Mouse (Mus musculus) cerebellum, postnatal 14 days (tissue): ENCODE results near the gene Fbxo24.
"Not testable (repeated sequence)": the region's sequence is repeated elsewhere in the genome, so short reads cannot be mapped to it uniquely, and the experiment has no call there.

ENCODE experiments used
- DNase-seq, 2 experiments: peaks; one replicate each; pipeline ENCODE4 v3.0.0; 2021; ENCODE audit warnings: mixed read lengths in 2 of 2

Fbxo24 gene

GRCm38 (mm10) chr5:137641054-137641453, 12.3 kb upstream of the Fbxo24 start, which contains the start of gene Sap25:
TSS of gene Sap25 (plus strand) at chr5:137641334.
- DNase-seq, result no peak

GRCm38 (mm10) chr5:137639472-137639871, 10.7 kb upstream of the Fbxo24 start:
- DNase-seq, result no peak

GRCm38 (mm10) chr5:137633397-137634084, 4.7 kb upstream of the Fbxo24 start:
- no peak for DNase-seq

DNA sequence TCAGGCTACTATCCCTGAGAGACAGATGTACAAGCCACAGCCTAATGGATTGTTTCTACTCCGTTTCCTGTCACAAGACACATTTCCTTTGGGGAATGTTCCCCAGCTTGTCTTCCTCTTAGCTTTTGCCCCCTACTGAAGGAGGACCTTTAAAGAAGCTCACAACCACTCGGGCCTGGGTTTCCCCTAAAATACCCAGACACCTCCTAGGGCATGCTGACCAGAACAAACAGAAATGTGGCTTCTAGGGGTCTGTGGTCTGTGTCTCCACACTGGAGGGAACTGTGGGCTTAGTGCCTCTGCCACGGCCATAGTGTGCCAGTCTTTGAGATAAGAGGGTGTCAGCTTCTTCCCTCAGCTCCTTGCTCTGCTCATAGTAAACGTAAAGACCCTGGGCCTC, 2.8 kb upstream of the Fbxo24 start:
- no peak for DNase-seq

GRCm38 (mm10) chr5:137631171-137631570, 2.4 kb upstream of the Fbxo24 start:
- DNase-seq, result no peak

DNA sequence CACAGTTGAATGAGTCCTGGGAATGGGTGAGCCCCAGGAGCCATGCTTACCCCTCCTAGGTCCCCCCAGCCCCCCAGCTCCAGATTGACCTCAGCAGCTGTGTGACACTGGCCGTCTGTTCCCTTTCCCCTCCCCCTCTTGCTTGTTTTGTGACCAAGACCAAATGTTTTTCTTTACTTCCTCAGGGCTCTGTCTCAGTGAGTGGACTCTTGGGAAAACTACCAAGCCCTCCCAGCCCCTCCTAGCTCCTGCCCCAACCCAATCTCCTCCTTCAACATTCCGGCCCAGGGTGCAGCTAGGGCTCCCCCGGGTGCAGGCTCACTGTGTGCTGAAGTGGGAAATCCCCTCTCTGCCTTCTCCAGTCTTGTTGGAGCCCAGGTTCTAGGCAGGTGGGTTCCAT, 1.8 kb upstream of the Fbxo24 start:
- no peak for DNase-seq

GRCm38 (mm10) chr5:137629906-137630545, 1.2 kb upstream of the Fbxo24 start:
- DNase-seq, result no peak

- peak in 1 of 2 experiments; percentile 73 for DNase-seq
Measured at GRCm38 (mm10) chr5:137629306-137629721, 512 bp upstream of the Fbxo24 start.

- DNase-seq, result peak in 1 of 2 experiments; percentile 29
Measured at GRCm38 (mm10) chr5:137627991-137628390, 811 bp downstream of the Fbxo24 start.

- DNase-seq, result no peak
Measured at GRCm38 (mm10) chr5:137623937-137624530, 4.8 kb downstream of the Fbxo24 start.

DNA sequence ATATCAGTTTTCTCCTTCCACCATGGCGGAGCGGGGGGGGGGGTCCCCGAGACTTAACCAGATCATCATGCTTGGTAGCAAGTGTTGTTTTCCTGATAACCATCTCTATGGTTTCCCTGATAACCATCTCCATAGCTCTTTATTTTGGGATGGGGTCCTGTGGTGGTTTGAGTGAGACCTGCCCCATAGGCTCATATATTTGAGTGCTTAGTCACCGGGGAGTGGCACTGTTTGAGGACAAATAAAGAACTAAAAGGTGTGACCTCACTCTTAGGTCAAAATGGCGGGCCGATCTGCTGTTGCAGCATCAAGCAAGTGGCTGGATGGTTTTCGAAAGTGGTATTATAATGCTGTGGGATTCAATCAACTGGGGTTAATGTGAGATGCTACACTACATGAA, 13.5 kb downstream of the Fbxo24 start:
- no peak for DNase-seq

- not testable (repeated sequence) for DNase-seq
Measured at GRCm38 (mm10) chr5:137614921-137615320, 13.9 kb downstream of the Fbxo24 start.

GRCm38 (mm10) chr5:137613550-137613949, 15.3 kb downstream of the Fbxo24 start, which contains the start of gene Pcolce:
TSS of gene Pcolce (minus strand) at chr5:137613784.
- no peak for DNase-seq

DNA sequence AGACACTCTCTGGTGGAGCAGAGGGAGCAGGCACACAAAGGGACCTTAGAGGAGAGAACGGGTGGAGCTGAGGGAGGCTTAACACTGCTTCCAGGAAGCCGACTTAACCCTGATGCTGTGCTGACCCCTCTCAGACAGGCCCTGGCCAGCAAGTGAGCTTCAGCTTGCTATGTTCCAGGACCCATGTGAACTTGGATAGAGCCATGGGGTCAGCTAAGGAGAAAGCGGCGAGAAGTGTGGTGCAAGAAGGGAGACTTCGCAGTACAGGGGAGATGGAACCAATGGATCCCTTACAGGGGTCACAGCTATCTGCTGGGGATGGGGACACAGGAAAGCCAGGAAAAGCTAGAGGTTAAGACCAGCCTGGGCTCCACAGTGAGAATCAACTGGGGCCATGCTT, 15.7 kb downstream of the Fbxo24 start:
- no peak for DNase-seq

- no peak for DNase-seq
Measured at GRCm38 (mm10) chr5:137611245-137611602, 17.6 kb downstream of the Fbxo24 start.

- no peak for DNase-seq
Measured at GRCm38 (mm10) chr5:137610548-137611244, 18.1 kb downstream of the Fbxo24 start.

DNA sequence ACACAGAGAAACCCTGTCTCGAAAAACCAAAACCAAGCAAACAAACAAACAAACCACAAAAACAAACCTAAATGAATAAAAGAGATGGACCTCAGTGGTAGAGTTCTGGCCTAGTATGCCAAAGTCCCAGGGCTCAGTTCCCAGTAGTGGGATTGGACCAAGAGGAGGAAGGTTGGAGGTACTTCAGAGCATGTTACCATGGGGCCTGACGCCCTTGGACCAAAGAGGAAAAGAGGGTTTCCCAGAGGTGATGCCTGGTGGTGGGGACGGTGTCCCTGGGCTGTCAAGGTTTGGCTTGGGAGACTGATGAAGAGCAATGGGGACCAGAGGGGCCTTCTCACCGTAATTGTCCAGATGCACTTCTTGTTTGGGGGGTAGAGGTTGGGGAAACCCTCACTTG, 18.7 kb downstream of the Fbxo24 start:
- DNase-seq, result no peak

DNA sequence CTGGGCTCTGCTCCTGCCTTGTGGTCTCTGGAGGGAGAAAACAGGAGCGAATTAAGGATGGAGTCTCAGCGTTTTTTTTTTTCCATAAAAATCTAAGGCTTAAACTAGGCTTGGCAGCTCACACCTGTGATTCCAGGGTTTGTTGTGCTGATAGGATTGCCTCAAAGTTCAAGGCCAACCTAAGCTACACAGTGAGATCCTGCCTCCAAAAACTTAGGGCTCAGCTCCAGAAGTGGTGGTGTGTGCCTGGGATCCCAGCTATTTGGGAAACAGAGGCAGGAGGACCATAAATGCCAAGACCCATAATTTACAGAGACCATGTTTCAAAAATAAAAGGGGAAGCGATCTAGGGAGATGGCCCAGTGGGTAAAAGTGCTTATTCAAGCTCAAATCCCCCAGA, 19.5 kb downstream of the Fbxo24 start:
- no peak for DNase-seq

GRCm38 (mm10) chr5:137608654-137609190, 20.1 kb downstream of the Fbxo24 start:
- no peak for DNase-seq

GRCm38 (mm10) chr5:137607860-137608653, 20.7 kb downstream of the Fbxo24 start:
- no peak for DNase-seq

- DNase-seq, result peak in 1 of 2 experiments; percentile 38
Measured at GRCm38 (mm10) chr5:137601365-137601729, 27.5 kb downstream of the Fbxo24 start.

GRCm38 (mm10) chr5:137600619-137601364, 28.0 kb downstream of the Fbxo24 start, which contains the start of gene Mospd3:
TSS of gene Mospd3 (minus strand) at chr5:137601058.
- DNase-seq, result peak; percentile 96 to 97
